Mouse (Mus musculus): ENCODE measurements at regions not wholly inside any gene's neighbourhood (a gene's known extent, or its start where the extent isn't known, plus 50 kb on each side); places are given as distances from the start of the nearest gene placed in this dataset.

GRCm38 (mm10) chr2:148153513-148154271 is 106.9 kb upstream of the Foxa2 start:
- no peaks in the 10 kb centered on the region for H3K4me1 ChIP-seq (ENCODE audit: control insufficient read depth in 2 of 2, insufficient read depth in 2 of 2, low read length in 2 of 2, poor library complexity in 1 of 2)
- no peaks in the 10 kb centered on the region for H3K9me3 ChIP-seq (ENCODE audit: control insufficient read depth, insufficient read depth, low read depth, low read length)
- no peak for TF ChIP-seq ZNF384 (IDR thresholded peaks at IDR 0.05; ENCODE audit: low read depth, low read length)
- no peak for TF ChIP-seq ZC3H11A (IDR thresholded peaks at IDR 0.05; ENCODE audit: borderline replicate concordance, low read depth, low read length)
- TF ChIP-seq CHD2 (IDR thresholded peaks at IDR 0.05; ENCODE audit: low read depth, low read length) = no peak
- TF ChIP-seq HCFC1 (IDR thresholded peaks at IDR 0.05; ENCODE audit: borderline replicate concordance, insufficient read depth, low read length) = no peak
- TF ChIP-seq MAFK (IDR thresholded peaks at IDR 0.05; ENCODE audit: insufficient read depth, low read depth, low read length) = no peak
- no peak overlapping the region for H3K4me3 ChIP-seq (ENCODE audit: insufficient read depth in 1 of 2, low read depth in 1 of 2, low read length in 2 of 2, poor library complexity in 1 of 2, severe bottlenecking in 1 of 2)
- no peak for DNase-seq (ENCODE audit: low read depth, low spot score)
- H3K9ac ChIP-seq (ENCODE audit: insufficient read depth, low read depth, low read length, poor library complexity, severe bottlenecking) = no peak overlapping the region
- in situ Hi-C loops (cut with MboI; ENCODE audit: low sequenced_read_pairs in 2 of 2, unreplicated experiment in 2 of 2) = no loop called here
- no peak overlapping the region for H3K27ac ChIP-seq (ENCODE audit: insufficient read depth, low read depth, low read length, poor library complexity, severe bottlenecking)
- no peaks in the 10 kb centered on the region for H3K36me3 ChIP-seq (ENCODE audit: control insufficient read depth, insufficient read depth, low read length, poor library complexity, severe bottlenecking)

DNA sequence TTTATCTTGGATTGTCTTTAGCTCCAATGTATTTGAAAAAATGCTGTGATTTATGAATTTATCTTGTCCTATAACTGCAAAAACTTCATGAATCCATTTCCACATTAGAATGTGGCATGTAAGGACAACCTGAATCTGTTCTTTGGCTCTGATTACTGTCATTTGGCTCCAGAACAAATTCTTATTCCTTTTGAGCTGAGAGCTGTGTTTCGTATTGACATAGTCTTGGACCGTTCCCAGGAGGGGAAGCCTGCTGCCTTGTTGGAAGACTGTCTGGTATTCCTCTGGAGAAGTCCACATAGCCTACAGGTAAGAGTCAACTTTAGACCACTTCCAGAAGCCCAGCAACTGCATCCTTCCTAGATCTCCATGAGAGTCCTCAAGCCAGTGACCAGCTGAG is 109.4 kb upstream of the Foxa2 start:
- Histone ChIP-seq H3K36me3 (ENCODE audit: control insufficient read depth, insufficient read depth, low read length, poor library complexity, severe bottlenecking) (no peaks in the 10 kb centered on the region), H3K9ac (ENCODE audit: insufficient read depth, low read depth, low read length, poor library complexity, severe bottlenecking) (no peak overlapping the region), H3K4me1 (ENCODE audit: control insufficient read depth in 2 of 2, insufficient read depth in 2 of 2, low read length in 2 of 2, poor library complexity in 1 of 2) (no peaks in the 10 kb centered on the region), H3K27ac (ENCODE audit: insufficient read depth, low read depth, low read length, poor library complexity, severe bottlenecking) (no peak overlapping the region), H3K4me3 (ENCODE audit: insufficient read depth in 1 of 2, low read depth in 1 of 2, low read length in 2 of 2, poor library complexity in 1 of 2, severe bottlenecking in 1 of 2) (no peak overlapping the region), H3K9me3 (ENCODE audit: control insufficient read depth, insufficient read depth, low read depth, low read length) (no peaks in the 10 kb centered on the region)
- in situ Hi-C loops (cut with MboI; ENCODE audit: low sequenced_read_pairs in 2 of 2, unreplicated experiment in 2 of 2) = no loop called here
- no peak for DNase-seq (ENCODE audit: low read depth, low spot score)
- TF ChIP-seq ZNF384 (IDR thresholded peaks at IDR 0.05; ENCODE audit: low read depth, low read length) = no peak
- TF ChIP-seq MAFK (IDR thresholded peaks at IDR 0.05; ENCODE audit: insufficient read depth, low read depth, low read length) = no peak
- no peak for TF ChIP-seq CHD2 (IDR thresholded peaks at IDR 0.05; ENCODE audit: low read depth, low read length)
- no peak for TF ChIP-seq ZC3H11A (IDR thresholded peaks at IDR 0.05; ENCODE audit: borderline replicate concordance, low read depth, low read length)
- no peak for TF ChIP-seq HCFC1 (IDR thresholded peaks at IDR 0.05; ENCODE audit: borderline replicate concordance, insufficient read depth, low read length)

GRCm38 (mm10) chr2:148159028-148159600 is 112.3 kb upstream of the Foxa2 start:
- Histone ChIP-seq H3K27ac (ENCODE audit: insufficient read depth, low read depth, low read length, poor library complexity, severe bottlenecking) (no peak overlapping the region), H3K9ac (ENCODE audit: insufficient read depth, low read depth, low read length, poor library complexity, severe bottlenecking) (no peak overlapping the region), H3K36me3 (ENCODE audit: control insufficient read depth, insufficient read depth, low read length, poor library complexity, severe bottlenecking) (no peaks in the 10 kb centered on the region), H3K4me3 (ENCODE audit: insufficient read depth in 1 of 2, low read depth in 1 of 2, low read length in 2 of 2, poor library complexity in 1 of 2, severe bottlenecking in 1 of 2) (no peak overlapping the region), H3K9me3 (ENCODE audit: control insufficient read depth, insufficient read depth, low read depth, low read length) (no peaks in the 10 kb centered on the region), H3K4me1 (ENCODE audit: control insufficient read depth in 2 of 2, insufficient read depth in 2 of 2, low read length in 2 of 2, poor library complexity in 1 of 2) (no peaks in the 10 kb centered on the region)
- TF ChIP-seq ZC3H11A (IDR thresholded peaks at IDR 0.05; ENCODE audit: borderline replicate concordance, low read depth, low read length) (no peak), CHD2 (IDR thresholded peaks at IDR 0.05; ENCODE audit: low read depth, low read length) (no peak), HCFC1 (IDR thresholded peaks at IDR 0.05; ENCODE audit: borderline replicate concordance, insufficient read depth, low read length) (no peak), MAFK (IDR thresholded peaks at IDR 0.05; ENCODE audit: insufficient read depth, low read depth, low read length) (no peak)
- DNase-seq (ENCODE audit: low read depth, low spot score) = no peak
- in situ Hi-C loops (cut with MboI; ENCODE audit: low sequenced_read_pairs in 2 of 2, unreplicated experiment in 2 of 2) = no loop called here

GRCm38 (mm10) chr2:148160997-148161396 is 114.2 kb upstream of the Foxa2 start:
- Histone ChIP-seq H3K9me3 (ENCODE audit: control insufficient read depth, insufficient read depth, low read depth, low read length) (no peaks in the 10 kb centered on the region), H3K27ac (ENCODE audit: insufficient read depth, low read depth, low read length, poor library complexity, severe bottlenecking) (no peak overlapping the region), H3K4me1 (ENCODE audit: control insufficient read depth in 2 of 2, insufficient read depth in 2 of 2, low read length in 2 of 2, poor library complexity in 1 of 2) (no peaks in the 10 kb centered on the region), H3K9ac (ENCODE audit: insufficient read depth, low read depth, low read length, poor library complexity, severe bottlenecking) (no peak overlapping the region), H3K36me3 (ENCODE audit: control insufficient read depth, insufficient read depth, low read length, poor library complexity, severe bottlenecking) (no peaks in the 10 kb centered on the region), H3K4me3 (ENCODE audit: insufficient read depth in 1 of 2, low read depth in 1 of 2, low read length in 2 of 2, poor library complexity in 1 of 2, severe bottlenecking in 1 of 2) (no peak overlapping the region)
- DNase-seq (ENCODE audit: low read depth, low spot score) = no peak
- no peak for TF ChIP-seq ZNF384 (IDR thresholded peaks at IDR 0.05; ENCODE audit: low read depth, low read length)
- no peak for TF ChIP-seq CHD2 (IDR thresholded peaks at IDR 0.05; ENCODE audit: low read depth, low read length)
- TF ChIP-seq HCFC1 (IDR thresholded peaks at IDR 0.05; ENCODE audit: borderline replicate concordance, insufficient read depth, low read length) = no peak
- TF ChIP-seq ZC3H11A (IDR thresholded peaks at IDR 0.05; ENCODE audit: borderline replicate concordance, low read depth, low read length) = no peak
- TF ChIP-seq MAFK (IDR thresholded peaks at IDR 0.05; ENCODE audit: insufficient read depth, low read depth, low read length) = no peak
- in situ Hi-C loops (cut with MboI; ENCODE audit: low sequenced_read_pairs in 2 of 2, unreplicated experiment in 2 of 2) = no loop called here
